Mouse (Mus musculus): ENCODE data around the gene Insrr. TPM values are rescaled to one million over a fixed set of nuclear protein-coding genes. Genes with fewer than 3 reads are reported as not detected.

Insrr gene
- polyA plus RNA-seq, 1 experiment from 2014 or later = 0.48 TPM

DNA sequence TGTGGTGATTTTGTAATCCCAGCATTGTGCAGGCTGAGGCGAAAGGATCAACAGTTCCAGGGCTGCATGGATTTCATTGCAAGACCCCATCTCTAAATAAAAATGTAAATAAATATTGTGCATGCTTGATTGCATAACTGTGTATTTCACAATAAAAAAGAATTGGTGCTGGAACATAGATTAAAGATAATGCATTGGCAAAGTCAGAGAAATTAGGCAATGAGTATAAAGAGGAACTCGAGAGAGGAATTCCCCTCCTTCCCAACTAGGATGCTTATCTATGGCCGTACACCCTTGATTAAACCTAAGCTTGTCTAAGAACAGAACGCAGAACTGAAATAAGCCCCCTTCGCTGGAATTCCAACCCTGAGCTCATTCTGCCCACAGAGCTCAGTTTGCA is 11.6 kb upstream of the Insrr start:
- H3K27ac ChIP-seq = no peak overlapping the region
- no peak overlapping the region for H3K4me3 ChIP-seq
- peaks cover 37% of the 10 kb centered on the region for H3K27me3 ChIP-seq (ENCODE audit: insufficient read depth, poor library complexity, severe bottlenecking)
- no peaks in the 10 kb centered on the region for H3K9me3 ChIP-seq
- WGBS = 88% methylated on average over 5 of the region's 5 CpGs
- no peaks in the 10 kb centered on the region for H3K36me3 ChIP-seq
- no peak for DNase-seq (ENCODE audit: low spot score)
- H3K4me1 ChIP-seq (replicated peaks) = peaks cover 43% of the 10 kb centered on the region

DNA sequence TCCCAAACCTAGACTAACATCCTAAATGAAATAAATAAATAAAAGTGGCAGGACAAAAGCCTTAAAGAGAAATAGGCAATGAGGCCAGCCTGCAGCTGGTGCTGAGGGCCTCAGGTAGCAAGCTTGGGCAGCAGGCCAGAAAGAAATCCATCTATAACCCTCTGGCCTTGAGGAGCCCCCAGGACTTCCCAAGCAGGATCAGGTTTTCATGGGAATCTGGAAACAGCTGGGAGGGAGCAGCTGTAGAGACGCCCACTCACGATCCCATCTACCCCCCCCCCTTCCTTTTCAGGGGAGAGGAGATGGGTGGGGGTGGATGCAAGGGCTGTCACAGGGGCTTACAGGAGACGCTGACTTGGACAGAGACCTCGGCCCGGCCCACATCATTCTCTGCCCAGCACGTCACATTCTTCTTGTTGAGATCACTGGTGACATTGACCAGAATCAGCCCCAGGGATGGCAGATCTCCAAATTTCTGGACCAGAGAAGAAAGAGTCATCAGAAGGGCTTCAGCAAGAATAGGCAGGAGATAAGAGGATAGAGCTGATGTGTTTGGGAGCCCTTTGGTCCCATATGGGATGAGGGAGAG is 11.0 kb upstream of the Insrr start:
- WGBS = 64% methylated on average over 6 of the region's 6 CpGs
- no peak for DNase-seq (ENCODE audit: low spot score)
- H3K9me3 ChIP-seq = no peaks in the 10 kb centered on the region

DNA sequence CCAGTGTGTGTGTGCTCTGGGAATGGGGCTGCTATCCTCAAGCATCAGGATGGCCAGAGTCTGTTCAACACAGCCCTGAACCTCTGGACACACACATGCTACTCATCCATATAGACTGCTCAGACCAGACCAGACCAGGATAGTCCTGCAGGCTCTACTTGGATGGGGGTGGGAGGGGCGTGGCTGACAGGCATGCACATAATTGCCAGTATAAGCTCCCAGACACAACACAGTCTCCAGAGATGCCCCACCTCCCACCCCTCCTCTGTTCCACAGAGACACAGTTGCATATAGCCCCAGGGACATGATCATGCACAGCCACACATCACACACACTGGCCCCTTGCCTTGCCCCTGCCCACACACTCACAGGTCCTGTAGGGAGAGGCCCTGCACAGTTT is 7.5 kb upstream of the Insrr start:
- 62% methylated on average over 1 of the region's 1 CpGs for WGBS
- H3K9me3 ChIP-seq = no peaks in the 10 kb centered on the region
- H3K4me3 ChIP-seq = 0 out of 2 replicates have a peak overlapping the region, but pooled peaks have one; percentile 2
- peaks cover 42% of the 10 kb centered on the region for H3K4me1 ChIP-seq (replicated peaks)
- no peaks in the 10 kb centered on the region for H3K36me3 ChIP-seq
- peak overlapping the region; percentile 45 for H3K27ac ChIP-seq
- peaks cover 63% of the 10 kb centered on the region for H3K27me3 ChIP-seq (ENCODE audit: insufficient read depth, poor library complexity, severe bottlenecking)
- no peak for DNase-seq (ENCODE audit: low spot score)

More for the DNA sequence above, 11.0 kb upstream of the Insrr start:
- Histone ChIP-seq H3K27ac (no peak overlapping the region), H3K4me3 (no peak overlapping the region), H3K4me1 (replicated peaks) (peaks cover 43% of the 10 kb centered on the region), H3K36me3 (no peaks in the 10 kb centered on the region), H3K27me3 (ENCODE audit: insufficient read depth, poor library complexity, severe bottlenecking) (peaks cover 38% of the 10 kb centered on the region)

DNA sequence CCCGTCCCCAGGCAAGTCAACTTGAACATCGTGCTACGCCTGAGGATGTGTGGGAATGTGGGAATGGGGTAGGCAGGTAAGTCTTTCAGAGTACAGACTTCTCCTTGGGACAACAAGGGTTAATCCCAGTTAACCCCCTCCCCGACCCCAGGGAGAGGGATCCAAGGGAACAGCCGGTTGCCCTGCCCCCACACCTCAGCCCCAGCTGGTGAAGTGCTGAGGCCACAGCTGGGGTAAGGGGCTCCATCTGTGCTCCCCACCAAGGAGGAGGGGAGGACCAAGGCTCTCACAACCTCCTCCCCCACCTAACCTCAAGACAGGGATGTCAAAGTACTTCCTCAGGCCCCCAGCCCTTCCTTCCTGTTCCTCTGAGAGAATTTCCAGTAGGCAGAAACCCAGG is 7.0 kb upstream of the Insrr start:
- 30% methylated on average over 5 of the region's 5 CpGs for WGBS
- no peak for DNase-seq (ENCODE audit: low spot score)
- H3K9me3 ChIP-seq = no peaks in the 10 kb centered on the region
- H3K4me1 ChIP-seq (replicated peaks) = peaks cover 47% of the 10 kb centered on the region
- peak overlapping the region; percentile 45; the same call in 1 of the 2 replicates for H3K27ac ChIP-seq
- H3K4me3 ChIP-seq = peak overlapping the region; percentile 2; the same call in 1 of the 2 replicates
- no peaks in the 10 kb centered on the region for H3K36me3 ChIP-seq
- peaks cover 68% of the 10 kb centered on the region for H3K27me3 ChIP-seq (ENCODE audit: insufficient read depth, poor library complexity, severe bottlenecking)

DNA sequence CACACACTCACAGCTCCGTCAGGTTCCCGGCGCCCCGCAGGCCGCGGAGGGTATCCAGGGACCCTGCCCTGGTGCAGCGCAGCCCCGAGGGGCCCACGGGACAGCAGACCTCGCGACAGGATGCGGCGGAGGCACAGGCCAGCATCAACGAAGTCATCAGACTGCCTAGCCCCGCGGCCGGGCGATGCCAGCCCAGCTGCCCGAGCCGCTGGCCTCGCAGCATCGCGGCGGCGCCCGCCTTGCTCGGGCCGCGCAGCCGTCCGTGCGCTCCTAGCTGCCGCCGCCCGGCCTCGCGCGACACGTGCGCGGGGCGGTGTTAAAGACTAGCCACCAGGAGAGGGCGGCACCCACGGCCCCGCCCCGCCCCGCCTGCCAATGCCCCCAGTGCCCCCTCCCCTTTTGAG is 1.8 kb upstream of the Insrr start, which contains the start of gene Ntrk1:
Gene Ntrk1 (minus strand): TSS at position 241 of the 404 bp plus-strand sequence.
- no peaks in the 10 kb centered on the region for H3K36me3 ChIP-seq
- H3K4me1 ChIP-seq (replicated peaks) = peaks cover 46% of the 10 kb centered on the region
- peak within 1 kb of the TSS; percentile 66 for H3K27ac ChIP-seq
- no peaks in the 10 kb centered on the region for H3K9me3 ChIP-seq
- peak; percentile 36 for DNase-seq (ENCODE audit: low spot score)
- peaks cover 99% of the 10 kb centered on the region for H3K27me3 ChIP-seq (ENCODE audit: insufficient read depth, poor library complexity, severe bottlenecking)
- peak within 1 kb of the TSS; percentile 46 for H3K4me3 ChIP-seq
- WGBS = under 1% methylated on average over 47 of the region's 47 CpGs

DNA sequence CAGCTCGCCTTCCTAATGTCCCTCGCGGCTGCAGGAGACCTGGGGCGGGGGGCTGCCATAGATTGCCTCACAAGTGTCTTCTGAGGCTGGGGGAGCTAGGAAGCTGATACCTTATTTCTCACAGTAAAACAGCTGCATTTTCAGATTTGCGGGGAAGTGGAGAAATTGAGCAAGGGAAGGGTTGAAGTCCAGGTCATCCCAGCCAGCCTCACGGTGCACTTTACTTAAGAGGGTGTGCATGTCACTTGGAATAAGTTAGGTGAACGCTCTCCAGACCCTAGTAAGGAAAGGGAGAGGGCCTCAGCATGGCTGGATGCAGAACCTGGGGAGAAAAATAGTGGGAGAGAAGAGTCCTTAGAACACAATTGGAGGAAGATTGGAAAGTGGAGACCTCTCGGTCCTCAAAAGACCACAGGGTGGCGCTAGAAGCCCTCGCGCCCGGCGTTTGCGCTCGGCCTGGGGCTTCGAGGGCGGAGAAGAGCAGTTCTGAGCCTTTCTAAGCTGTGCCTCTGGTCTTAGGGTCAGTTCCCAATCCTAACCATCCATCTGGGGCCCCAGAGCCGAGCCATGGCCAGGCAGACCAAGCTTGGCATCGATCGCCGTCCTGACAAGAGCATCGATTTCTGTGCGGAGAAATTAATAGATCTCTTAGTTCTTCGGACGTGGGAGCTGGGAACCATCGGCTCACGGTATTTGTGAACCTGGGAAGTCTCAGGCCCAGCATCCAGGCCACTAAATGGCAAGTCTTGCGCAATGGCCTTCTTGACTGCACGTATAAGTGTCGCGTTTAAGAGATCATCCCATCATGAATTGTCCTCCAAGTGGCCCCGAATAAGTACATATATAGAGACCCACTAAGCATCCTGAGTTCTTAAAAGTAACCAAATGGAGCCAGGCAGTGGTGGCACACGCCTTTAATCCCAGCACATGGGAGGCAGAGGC is 1.1 kb upstream of the Insrr start:
- Histone ChIP-seq H3K9me3 (no peaks in the 10 kb centered on the region), H3K27ac (peak overlapping the region; percentile 66; the same call in 1 of the 2 replicates), H3K27me3 (ENCODE audit: insufficient read depth, poor library complexity, severe bottlenecking) (peaks cover 100% of the 10 kb centered on the region), H3K36me3 (no peaks in the 10 kb centered on the region), H3K4me3 (peak overlapping the region; percentile 46), H3K4me1 (replicated peaks) (peaks cover 43% of the 10 kb centered on the region)
- peak; percentile 81 for DNase-seq (ENCODE audit: low spot score)
- WGBS = 15% methylated on average over 33 of the region's 33 CpGs

DNA sequence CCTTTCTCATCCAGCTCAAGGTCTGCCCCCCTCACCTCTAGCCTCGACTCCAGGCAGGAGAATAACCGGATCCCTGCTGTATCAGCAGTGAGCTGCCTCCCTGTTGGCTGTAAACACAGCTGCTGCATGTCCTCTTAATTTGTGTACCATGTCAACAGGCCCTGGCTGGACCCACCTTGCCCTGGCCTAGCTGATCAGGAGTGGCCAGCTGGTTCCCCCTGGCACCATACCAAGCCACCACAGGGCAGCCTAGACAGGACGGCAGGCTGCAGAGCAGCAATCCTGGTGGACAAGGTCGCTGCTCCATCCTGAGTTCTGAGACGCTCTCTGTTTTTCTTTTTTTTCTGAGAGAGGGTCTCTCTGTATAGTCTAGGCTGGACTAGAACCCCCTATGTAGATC is 4.9 kb downstream of the Insrr start:
- H3K9me3 ChIP-seq = no peaks in the 10 kb centered on the region
- no peak overlapping the region for H3K4me3 ChIP-seq
- no peaks in the 10 kb centered on the region for H3K36me3 ChIP-seq
- peaks cover 100% of the 10 kb centered on the region for H3K27me3 ChIP-seq (ENCODE audit: insufficient read depth, poor library complexity, severe bottlenecking)
- 59% methylated on average over 5 of the region's 5 CpGs for WGBS
- H3K4me1 ChIP-seq (replicated peaks) = peaks cover 24% of the 10 kb centered on the region
- H3K27ac ChIP-seq = no peak overlapping the region
- no peak for DNase-seq (ENCODE audit: low spot score)

DNA sequence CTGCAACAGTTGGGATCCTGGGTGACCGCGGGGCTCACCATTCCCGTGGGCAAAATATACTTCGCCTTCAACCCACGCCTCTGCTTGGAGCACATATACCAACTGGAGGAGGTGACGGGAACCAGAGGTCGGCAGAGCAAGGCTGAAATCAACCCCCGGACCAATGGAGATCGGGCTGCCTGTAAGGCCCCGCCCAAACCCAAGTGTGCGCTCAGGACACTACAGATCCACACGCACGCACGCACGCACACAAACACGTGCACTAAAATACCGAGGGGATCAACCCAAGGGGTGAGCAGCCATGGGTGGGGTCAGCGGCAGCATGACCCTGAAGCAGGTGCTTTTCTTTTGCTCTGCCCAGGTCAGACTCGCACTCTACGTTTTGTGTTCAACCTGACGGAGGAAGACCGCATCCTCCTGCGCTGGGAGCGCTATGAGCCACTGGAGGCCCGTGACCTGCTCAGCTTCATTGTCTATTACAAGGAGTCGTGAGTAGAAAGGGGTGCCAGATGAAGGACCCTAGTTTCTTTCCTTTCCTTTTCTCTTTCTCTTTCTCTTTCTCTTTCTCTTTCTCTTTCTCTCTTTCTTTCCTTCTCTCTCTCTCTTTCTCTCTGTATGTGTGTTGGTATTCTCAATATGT is 7.4 kb downstream of the Insrr start:
- DNase-seq (ENCODE audit: low spot score) = no peak
- Histone ChIP-seq H3K27me3 (ENCODE audit: insufficient read depth, poor library complexity, severe bottlenecking) (peaks cover 100% of the 10 kb centered on the region), H3K4me3 (peak overlapping the region; percentile 38), H3K36me3 (no peaks in the 10 kb centered on the region), H3K9me3 (no peaks in the 10 kb centered on the region), H3K27ac (no peak overlapping the region), H3K4me1 (replicated peaks) (peaks cover 11% of the 10 kb centered on the region)
- WGBS = 6% methylated on average over 26 of the region's 26 CpGs

DNA sequence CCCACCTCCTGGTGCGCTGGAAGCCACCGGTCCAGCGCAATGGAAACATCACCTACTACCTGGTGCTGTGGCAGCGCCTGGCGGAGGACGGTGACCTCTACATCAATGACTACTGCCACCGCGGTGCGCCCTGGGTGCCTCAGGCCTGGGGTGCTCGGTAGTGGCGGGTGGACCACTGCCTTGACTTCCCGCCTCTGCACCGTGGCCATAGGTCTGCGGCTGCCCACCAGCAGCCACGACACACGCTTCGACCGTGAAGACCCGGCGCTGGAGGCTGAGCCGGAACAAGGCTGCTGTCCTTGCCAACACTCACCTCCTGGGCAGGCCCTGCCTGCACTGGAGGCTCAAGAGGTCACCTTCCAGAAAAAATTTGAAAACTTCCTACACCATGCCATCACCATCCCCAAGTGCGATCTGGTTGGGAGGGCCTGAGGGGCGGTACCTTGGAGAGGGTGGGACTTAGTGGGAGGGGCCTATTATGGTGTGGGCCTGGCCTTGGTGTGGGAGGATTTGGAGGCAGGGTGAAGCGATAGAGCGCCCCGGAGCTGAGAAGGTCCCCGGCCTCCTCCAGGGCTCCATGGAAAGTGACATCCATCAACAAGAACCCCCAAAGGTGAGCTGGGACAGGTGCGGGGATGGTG is 12.7 kb downstream of the Insrr start:
- no peak for DNase-seq (ENCODE audit: low spot score)
- peak overlapping the region; percentile 43 for H3K4me3 ChIP-seq
- WGBS = 5% methylated on average over 28 of the region's 28 CpGs
- peaks cover 15% of the 10 kb centered on the region for H3K4me1 ChIP-seq (replicated peaks)
- peaks cover 100% of the 10 kb centered on the region for H3K27me3 ChIP-seq (ENCODE audit: insufficient read depth, poor library complexity, severe bottlenecking)
- H3K36me3 ChIP-seq = no peaks in the 10 kb centered on the region
- H3K27ac ChIP-seq = no peak overlapping the region
- no peaks in the 10 kb centered on the region for H3K9me3 ChIP-seq

DNA sequence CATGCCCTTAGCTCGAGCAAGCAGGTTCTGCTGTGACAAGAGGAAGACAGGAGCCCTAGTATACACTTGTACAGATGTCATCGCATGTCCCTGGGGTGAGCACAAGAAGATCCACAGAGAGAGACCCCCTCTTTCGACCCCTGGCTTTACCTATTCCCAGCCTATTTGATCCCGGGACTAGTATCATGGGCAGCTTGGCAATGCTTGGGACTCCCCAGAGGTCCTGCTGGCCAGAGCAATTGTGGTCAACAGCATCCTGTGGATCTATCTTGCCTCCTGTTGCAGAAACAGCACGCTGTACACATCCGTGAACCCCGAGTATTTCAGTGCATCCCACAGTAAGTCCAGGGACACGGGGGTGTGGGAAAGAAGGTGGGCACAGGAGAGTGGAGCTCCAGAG is 14.5 kb downstream of the Insrr start:
- Histone ChIP-seq H3K4me3 (no peak overlapping the region), H3K4me1 (replicated peaks) (peaks cover 18% of the 10 kb centered on the region), H3K9me3 (no peaks in the 10 kb centered on the region), H3K27me3 (ENCODE audit: insufficient read depth, poor library complexity, severe bottlenecking) (peaks cover 100% of the 10 kb centered on the region), H3K27ac (no peak overlapping the region), H3K36me3 (no peaks in the 10 kb centered on the region)
- DNase-seq (ENCODE audit: low spot score) = no peak
- 83% methylated on average over 8 of the region's 8 CpGs for WGBS

DNA sequence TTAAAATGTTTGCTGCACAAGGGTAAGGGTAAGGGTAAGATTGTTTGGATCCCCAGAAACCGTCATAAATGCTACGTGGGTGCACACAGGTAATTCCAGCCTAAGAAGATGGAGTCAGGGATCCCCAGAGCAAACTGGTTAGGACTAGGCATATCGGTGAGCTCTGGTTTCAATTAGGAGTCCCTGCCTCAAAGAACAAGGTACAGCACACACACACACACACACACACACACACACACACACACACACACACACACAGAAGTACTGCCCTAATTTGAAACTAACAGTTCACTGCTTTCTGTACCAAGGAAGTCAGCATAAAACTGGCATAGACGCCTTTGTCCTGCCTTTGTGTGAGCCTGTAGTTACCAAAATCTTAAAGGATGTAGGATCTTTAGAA is 15.7 kb downstream of the Insrr start:
- Histone ChIP-seq H3K9me3 (no peaks in the 10 kb centered on the region), H3K4me1 (replicated peaks) (peaks cover 18% of the 10 kb centered on the region), H3K4me3 (no peak overlapping the region), H3K27me3 (ENCODE audit: insufficient read depth, poor library complexity, severe bottlenecking) (peaks cover 100% of the 10 kb centered on the region), H3K36me3 (no peaks in the 10 kb centered on the region), H3K27ac (no peak overlapping the region)
- DNase-seq (ENCODE audit: low spot score) = no peak
- WGBS = 76% methylated on average over 4 of the region's 4 CpGs

DNA sequence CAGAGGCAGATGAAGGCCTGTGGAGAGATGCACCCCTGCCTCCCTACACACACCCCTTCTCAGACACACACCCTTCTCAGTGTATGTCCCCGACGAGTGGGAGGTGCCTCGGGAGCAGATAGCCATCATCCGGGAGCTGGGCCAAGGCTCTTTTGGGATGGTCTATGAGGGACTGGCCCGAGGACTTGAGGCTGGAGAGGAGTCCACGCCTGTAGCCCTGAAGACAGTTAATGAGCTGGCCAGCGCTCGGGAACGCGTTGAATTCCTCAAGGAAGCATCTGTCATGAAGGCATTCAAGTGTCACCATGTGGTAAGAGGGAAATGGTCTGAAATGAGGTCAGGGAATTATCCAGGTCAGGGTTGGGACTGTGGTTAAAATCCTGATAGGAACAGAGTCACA is 16.1 kb downstream of the Insrr start:
- Histone ChIP-seq H3K36me3 (no peaks in the 10 kb centered on the region), H3K27ac (no peak overlapping the region), H3K4me1 (replicated peaks) (peaks cover 18% of the 10 kb centered on the region), H3K9me3 (no peaks in the 10 kb centered on the region), H3K4me3 (no peak overlapping the region), H3K27me3 (ENCODE audit: insufficient read depth, poor library complexity, severe bottlenecking) (peaks cover 100% of the 10 kb centered on the region)
- 74% methylated on average over 10 of the region's 10 CpGs for WGBS
- DNase-seq (ENCODE audit: low spot score) = no peak

Data from hindbrain, embryonic 10.5 days (tissue).